Mouse (Mus musculus) bone marrow macrophage, adult 2 months (primary cell): ENCODE results near the gene Cetn4.

Experiments used
- CTCF ChIP-seq: IDR thresholded peaks from 2 replicates; pipeline ENCODE4 v1.5.1; 2012; ENCODE audit warnings: low read depth, mild to moderate bottlenecking, low read length, moderate library complexity
- POLR2A ChIP-seq: IDR thresholded peaks from 2 replicates; pipeline ENCODE4 v1.6.1; 2012; ENCODE audit warnings: mild to moderate bottlenecking, low read depth, low read length, borderline replicate concordance

- no peak for TF ChIP-seq POLR2A
- no peak for TF ChIP-seq CTCF
Observed at GRCm38 (mm10) chr3:37303392-37304139, 8.9 kb downstream of the Cetn4 start.
